Mouse (Mus musculus): ENCODE results near the gene Fyn.

GRCm38 (mm10) chr10:39443947-39444346 is 75.3 kb downstream of the Fyn start:
- no peak for TF ChIP-seq CTCF (IDR thresholded peaks at IDR 0.05; ENCODE audit: borderline replicate concordance, control insufficient read depth, extremely low read depth, insufficient read depth, low read length, poor library complexity)
- no peak for TF ChIP-seq POLR2A (IDR thresholded peaks at IDR 0.05; ENCODE audit: control insufficient read depth, extremely low read depth, insufficient read depth, low read length, poor library complexity)
